Comparison of ENCODE assay signal across 8 mouse cellular contexts in the genomic region with DNA sequence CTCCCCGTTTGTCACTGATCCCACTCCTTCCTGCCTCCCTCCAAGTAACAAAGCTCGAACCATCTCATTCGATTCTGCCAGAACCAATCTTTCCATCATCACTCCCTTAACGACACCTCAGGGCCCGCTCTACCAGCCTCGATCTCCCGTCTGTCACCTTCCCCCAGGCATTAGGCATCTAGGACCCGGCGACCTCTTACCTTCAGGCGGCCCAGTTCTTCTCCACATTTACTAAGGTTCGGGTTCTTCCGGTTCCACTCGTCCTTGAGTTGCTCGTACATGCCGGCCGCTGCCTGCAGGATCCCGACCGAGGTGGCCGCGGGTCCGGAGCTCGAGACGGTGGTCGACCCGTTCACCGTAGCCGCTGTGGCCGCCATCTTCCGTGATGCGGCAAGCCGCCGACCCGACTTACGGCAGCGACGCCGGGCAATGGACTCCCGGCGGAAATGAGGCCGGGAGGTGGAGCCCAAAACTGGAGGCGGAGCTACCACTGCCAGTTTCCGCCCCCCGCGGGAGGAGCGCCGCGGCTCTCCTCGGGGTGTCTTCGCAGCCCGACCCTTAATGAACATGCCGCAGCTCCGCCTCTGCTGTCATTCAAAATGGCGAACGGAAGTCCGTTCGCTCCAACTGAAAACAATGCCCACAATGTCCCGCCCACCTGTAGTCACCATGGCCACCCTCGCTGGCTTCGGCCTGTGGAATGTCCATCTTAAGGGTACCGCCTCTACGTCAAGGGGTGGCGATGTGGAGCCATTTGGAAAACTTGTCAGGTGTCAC. TPM values are rescaled to one million over a fixed set of nuclear protein-coding genes. Genes with fewer than 3 reads are reported as not detected.
A peak's percentile ranks its signal among the peaks of the same experiment; 100 is the strongest.
DNase-seq lines count a peak whose midpoint lies in the region; ATAC-seq and TF ChIP-seq lines count a peak whose summit lies in the region.

A gene (minus strand): TSS at position 625 of the 777 bp plus-strand sequence.

- peak; percentile 92 for TF ChIP-seq POLR2A in lung, adult 2 months (IDR thresholded peaks at IDR 0.05; ENCODE audit: borderline replicate concordance, extremely low read depth, low read depth, low read length)

- no peaks in the 10 kb centered on the region for H3K27me3 ChIP-seq in forebrain, embryonic 15.5 days

- peak within 1 kb of the TSS; percentile 96 for H3K9ac ChIP-seq in ES-E14 (ENCODE audit: insufficient read depth, low read depth, low read length, poor library complexity, severe bottlenecking)
- peak within 1 kb of the TSS; percentile 66 for H3K9ac ChIP-seq in forebrain, embryonic 15.5 days (replicated peaks)

- intact Hi-C loops in heart, postnatal 25 days (cut with DNase I): loop anchor here (1.0 to 2.0 kb wide), 2 partner anchors 24 to 59 kb away; a partner anchor contains a TSS

- in situ Hi-C loops in ES-E14 (cut with MboI; ENCODE audit: low sequenced_read_pairs in 2 of 2, unreplicated experiment in 2 of 2): no loop called here

- H3K9me3 ChIP-seq in ES-E14 (ENCODE audit: control insufficient read depth, insufficient read depth, low read depth, low read length): no peaks in the 10 kb centered on the region
- H3K9me3 ChIP-seq in forebrain, embryonic 15.5 days: no peaks in the 10 kb centered on the region

- peak; percentile 95 for ATAC-seq in forebrain, embryonic 15.5 days (replicated peaks)
- ATAC-seq in neutrophil, adult 5-6 weeks (ENCODE audit: extremely low read depth, insufficient number of reproducible peaks, low FRiP score, poor library complexity, severe bottlenecking): peak; percentile 94

- peak within 1 kb of the TSS; percentile 68 for H3K4me2 ChIP-seq in forebrain, embryonic 15.5 days (replicated peaks)

- DNase-seq in ES-E14 (ENCODE audit: low read depth, low spot score): peak; percentile 97
- peak; percentile 99 for DNase-seq in cerebellum, adult 11-12 months
- DNase-seq in heart, postnatal 25 days (ENCODE audit: low spot score): peak; percentile 96
- peak; percentile 96 to 97 for DNase-seq in layer of hippocampus, adult 18-20 months (ENCODE audit: low spot score in 2 of 2)
- peak; percentile 96 for DNase-seq in lung, adult 2 months
- DNase-seq in thymus, adult 18-20 months: peak; percentile 95 to 96

- H3K36me3 ChIP-seq in ES-E14 (ENCODE audit: control insufficient read depth, insufficient read depth, low read length, poor library complexity, severe bottlenecking): peaks cover 18% of the 10 kb centered on the region
- H3K36me3 ChIP-seq in forebrain, embryonic 15.5 days: peaks cover 14% of the 10 kb centered on the region

- H3K4me1 ChIP-seq in ES-E14 (ENCODE audit: control insufficient read depth in 2 of 2, insufficient read depth in 2 of 2, low read length in 2 of 2, poor library complexity in 1 of 2): peaks cover 3 to 5% of the 10 kb centered on the region in 2 experiments; a peak in 2 of 4 replicates
- H3K4me1 ChIP-seq in forebrain, embryonic 15.5 days: peaks cover 19% of the 10 kb centered on the region
- peaks cover 5% of the 10 kb centered on the region for H3K4me1 ChIP-seq in lung, adult 2 months (ENCODE audit: control insufficient read depth, insufficient read depth, low read length)

- peak within 1 kb of the TSS; percentile 66 for H3K27ac ChIP-seq in ES-E14 (ENCODE audit: insufficient read depth, low read depth, low read length, poor library complexity, severe bottlenecking)
- peak within 1 kb of the TSS; percentile 57 for H3K27ac ChIP-seq in forebrain, embryonic 15.5 days (replicated peaks)

- peak; percentile 45; the same call in 1 of the 2 replicates for TF ChIP-seq CTCF in lung, adult 2 months (IDR thresholded peaks at IDR 0.05; ENCODE audit: insufficient read depth, low read length)

- H3K4me3 ChIP-seq in ES-E14 (ENCODE audit: insufficient read depth in 1 of 2, low read depth in 1 of 2, low read length in 2 of 2, poor library complexity in 1 of 2, severe bottlenecking in 1 of 2): peak within 1 kb of the TSS; percentile 96 to 98
- peak within 1 kb of the TSS; percentile 56 for H3K4me3 ChIP-seq in forebrain, embryonic 15.5 days
- H3K4me3 ChIP-seq in lung, adult 2 months (replicated peaks; ENCODE audit: extremely low read depth, low read depth, low read length): peak within 1 kb of the TSS; percentile 96

- under 1% methylated on average over 62 of the region's 62 CpGs for WGBS in forebrain, embryonic 15.5 days
- under 1% methylated on average over 62 of the region's 62 CpGs for WGBS in lung, adult 2 months

TF ChIP-seq in ES-E14, 5 proteins besides CTCF, POLR2A, EP300 and RAD21:
- TF ChIP-seq MAFK (IDR thresholded peaks at IDR 0.05; ENCODE audit: insufficient read depth, low read depth, low read length) (no peak), HCFC1 (IDR thresholded peaks at IDR 0.05; ENCODE audit: borderline replicate concordance, insufficient read depth, low read length) (peak; percentile 55; the same call in 1 of the 2 replicates)

RNA-seq across cellular contexts. Expression of the gene that starts here (rescaled TPM):
- 209 and 211 TPM in 2 replicates for total RNA-seq in ES-E14 (2012; rRNA removed)
- polyA plus RNA-seq in forebrain, embryonic 15.5 days (2015; fragmentation: Nextera tagmentation; extraction: Ambion mirVana): 269 and 274 TPM in 2 replicates
- 100 to 1,000 TPM; 118 to 125 TPM for total RNA-seq in heart, postnatal 25 days (2021)
- total RNA-seq in layer of hippocampus, adult 18-20 months (2021): 100 to 1,000 TPM; 131 to 137 TPM
- 93.5 and 165 TPM in 2 replicates for polyA plus RNA-seq in lung, adult 2 months (2012; rRNA removed)
- total RNA-seq in neutrophil, adult 5-6 weeks (2017): 122 and 123 TPM in 2 replicates

Comparison
In these comparisons a context has a peak if more than half of its experiments do, and no peak if none do; other contexts are left out.
1. Peak in every context shown above with its lines: DNase-seq, ATAC-seq, H3K4me3 ChIP-seq and H3K27ac ChIP-seq.